Mouse (Mus musculus): ENCODE measurements at regions not wholly inside any gene's neighbourhood (a gene's known extent, or its start where the extent isn't known, plus 50 kb on each side); places are given as distances from the start of the nearest gene placed in this dataset.

DNA sequence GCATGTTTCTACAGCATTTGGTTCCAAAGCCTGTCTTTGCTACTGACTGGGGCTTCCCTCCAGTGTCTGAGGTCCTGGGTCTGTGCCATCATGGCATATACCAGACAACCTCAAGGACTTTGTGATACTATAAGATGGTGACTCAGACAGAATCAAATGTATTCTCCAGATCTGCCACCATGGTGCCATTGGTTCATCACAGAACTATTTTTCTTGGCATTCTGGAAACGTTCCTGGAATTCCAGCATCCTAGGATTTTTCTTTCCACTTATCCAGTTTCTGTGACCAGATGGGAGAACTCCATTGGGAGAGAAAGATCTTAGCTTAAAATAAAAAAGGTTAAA, 69.8 kb upstream of the Trabd2b start:
- TF ChIP-seq CTCF (conservative IDR thresholded peaks at IDR 0.05 in 1 of 2, IDR thresholded peaks at IDR 0.05 in 1 of 2; ENCODE audit: low read depth in 2 of 2, low read length in 2 of 2) (no peak), MAZ (IDR thresholded peaks at IDR 0.05; ENCODE audit: low read depth, low read length) (no peak), POLR2A (IDR thresholded peaks at IDR 0.05; ENCODE audit: low read depth, low read length) (no peak), USF1 (IDR thresholded peaks at IDR 0.05; ENCODE audit: low read depth, low read length) (no peak), RCOR1 (conservative IDR thresholded peaks at IDR 0.05; ENCODE audit: low read depth, low read length) (no peak), EP300 (IDR thresholded peaks at IDR 0.05; ENCODE audit: low read length) (no peak), GABPA (IDR thresholded peaks at IDR 0.05; ENCODE audit: insufficient replicate concordance, low read depth, low read length) (no peak), HCFC1 (IDR thresholded peaks at IDR 0.05; ENCODE audit: low read depth, low read length) (no peak), CHD1 (IDR thresholded peaks at IDR 0.05; ENCODE audit: low read depth, low read length) (no peak)
